Mouse (Mus musculus): ENCODE results near the gene Cyp4x1.

GRCm38 (mm10) chr4:115057674-115058316 lies 76.3 kb downstream of the Cyp4x1 start:
- TF ChIP-seq CTCF (IDR thresholded peaks at IDR 0.05; ENCODE audit: low read depth, low read length): no peak
- no peak for TF ChIP-seq POLR2A (IDR thresholded peaks at IDR 0.05; ENCODE audit: borderline replicate concordance, low read depth, low read length)
